Mouse (Mus musculus): ENCODE data around the gene Bmp2k. TPM values are rescaled to one million over a fixed set of nuclear protein-coding genes. Genes with fewer than 3 reads are reported as not detected.

Bmp2k gene
- polyA plus RNA-seq, 1 experiment, result 6.6 TPM

DNA sequence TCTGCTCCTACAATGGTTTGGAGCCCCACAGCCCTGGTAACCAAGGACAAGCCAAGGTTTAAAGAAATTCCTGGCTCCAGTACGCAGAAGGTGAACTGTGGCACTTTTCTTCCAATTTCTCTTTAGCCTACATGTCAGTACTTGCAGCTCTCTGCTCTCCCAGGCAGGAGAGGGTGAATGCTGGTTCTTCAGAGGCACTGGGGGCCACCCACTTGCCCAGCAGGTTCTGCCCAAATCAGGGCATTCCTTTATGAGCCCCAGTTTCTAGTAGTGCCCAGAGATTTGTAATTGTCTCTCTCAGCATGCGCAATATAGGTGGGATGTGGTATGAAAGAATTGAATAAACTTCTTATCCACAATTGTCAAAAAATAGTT, 32.5 kb upstream of the Bmp2k start:
- Histone ChIP-seq H3K4me1 (ENCODE audit: control insufficient read depth, insufficient read depth, low read length) (no peaks in the 10 kb centered on the region), H3K36me3 (ENCODE audit: control insufficient read depth, insufficient read depth, low read length) (no peaks in the 10 kb centered on the region), H3K27me3 (ENCODE audit: control insufficient read depth, insufficient read depth, low read length) (no peaks in the 10 kb centered on the region), H3K4me3 (ENCODE audit: control insufficient read depth, low read depth, low read length) (no peak overlapping the region), H3K27ac (ENCODE audit: control insufficient read depth, insufficient read depth, low read depth, low read length) (no peak overlapping the region)
- TF ChIP-seq POLR2A (IDR thresholded peaks at IDR 0.05; ENCODE audit: control insufficient read depth, low read depth, low read length) (no peak), CTCF (IDR thresholded peaks at IDR 0.05; ENCODE audit: control insufficient read depth, insufficient read depth, insufficient replicate concordance, low read depth, low read length) (no peak)

DNA sequence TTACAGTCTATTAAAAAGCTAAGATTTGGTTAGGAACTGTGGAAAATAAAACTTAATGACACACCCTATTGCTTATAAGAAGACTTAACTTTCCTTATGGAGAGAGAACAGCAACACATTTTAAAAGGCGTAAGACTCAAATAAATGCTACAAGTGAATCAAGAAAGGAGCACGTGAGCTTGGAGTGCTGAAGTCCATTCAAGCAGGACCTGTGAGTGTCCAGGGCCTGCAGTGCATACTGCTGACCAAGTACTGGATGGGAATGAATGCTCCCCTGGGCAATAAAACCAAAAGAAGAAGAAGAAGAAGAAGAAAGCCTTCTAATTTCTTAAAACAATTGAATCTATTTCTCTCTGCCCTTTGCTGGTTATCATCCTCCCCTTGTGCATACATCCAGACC, 32.0 kb upstream of the Bmp2k start:
- Histone ChIP-seq H3K27me3 (ENCODE audit: control insufficient read depth, insufficient read depth, low read length) (no peaks in the 10 kb centered on the region), H3K4me1 (ENCODE audit: control insufficient read depth, insufficient read depth, low read length) (no peaks in the 10 kb centered on the region), H3K27ac (ENCODE audit: control insufficient read depth, insufficient read depth, low read depth, low read length) (no peak overlapping the region), H3K36me3 (ENCODE audit: control insufficient read depth, insufficient read depth, low read length) (no peaks in the 10 kb centered on the region), H3K4me3 (ENCODE audit: control insufficient read depth, low read depth, low read length) (no peak overlapping the region)
- TF ChIP-seq CTCF (IDR thresholded peaks at IDR 0.05; ENCODE audit: control insufficient read depth, insufficient read depth, insufficient replicate concordance, low read depth, low read length), result no peak
- no peak for TF ChIP-seq POLR2A (IDR thresholded peaks at IDR 0.05; ENCODE audit: control insufficient read depth, low read depth, low read length)

DNA sequence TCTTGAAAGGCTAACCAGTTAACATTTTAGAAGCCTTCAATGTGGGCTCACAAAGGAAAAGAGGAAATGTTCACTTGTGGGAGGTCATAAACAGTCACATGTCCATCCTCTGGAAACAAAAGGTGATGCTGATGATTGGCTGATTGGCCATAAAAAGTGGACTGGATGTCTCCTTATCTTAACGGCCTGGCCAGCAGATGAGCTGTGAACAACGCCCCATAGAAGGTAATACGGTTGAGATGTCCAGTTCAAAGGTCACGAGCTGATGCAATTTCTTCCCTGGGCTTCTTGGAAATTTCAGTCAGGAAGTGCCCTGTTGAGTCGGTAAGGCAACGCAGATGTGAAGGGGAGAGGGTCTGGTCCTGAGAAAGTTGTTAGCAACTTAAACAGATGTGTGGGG, 28.9 kb upstream of the Bmp2k start:
- no peaks in the 10 kb centered on the region for H3K36me3 ChIP-seq (ENCODE audit: control insufficient read depth, insufficient read depth, low read length)
- H3K27me3 ChIP-seq (ENCODE audit: control insufficient read depth, insufficient read depth, low read length), result no peaks in the 10 kb centered on the region
- H3K27ac ChIP-seq (ENCODE audit: control insufficient read depth, insufficient read depth, low read depth, low read length), result no peak overlapping the region
- no peak overlapping the region for H3K4me3 ChIP-seq (ENCODE audit: control insufficient read depth, low read depth, low read length)
- H3K4me1 ChIP-seq (ENCODE audit: control insufficient read depth, insufficient read depth, low read length), result no peaks in the 10 kb centered on the region
- TF ChIP-seq CTCF (IDR thresholded peaks at IDR 0.05; ENCODE audit: control insufficient read depth, insufficient read depth, insufficient replicate concordance, low read depth, low read length), result no peak
- no peak for TF ChIP-seq POLR2A (IDR thresholded peaks at IDR 0.05; ENCODE audit: control insufficient read depth, low read depth, low read length)

DNA sequence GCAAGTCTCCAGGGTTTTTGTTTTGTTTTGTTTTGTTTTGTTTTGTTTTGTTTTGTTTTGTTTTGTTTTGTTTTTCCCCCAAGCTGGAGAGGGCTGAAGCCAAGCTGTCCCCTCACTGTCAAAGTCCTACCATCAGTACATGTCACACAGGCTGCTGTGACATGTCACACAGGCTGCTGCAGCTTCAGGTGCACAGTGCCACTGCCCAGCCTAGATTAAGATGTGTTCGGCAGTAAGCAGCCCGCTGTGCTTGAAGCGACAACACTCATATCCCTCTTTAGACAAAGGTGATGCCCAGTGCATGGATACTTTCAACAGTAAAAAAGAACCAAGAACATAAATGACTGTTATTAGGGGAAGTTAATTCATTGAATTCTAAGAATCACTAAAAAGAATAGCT, 28.5 kb upstream of the Bmp2k start:
- H3K4me1 ChIP-seq (ENCODE audit: control insufficient read depth, insufficient read depth, low read length), result no peaks in the 10 kb centered on the region
- no peaks in the 10 kb centered on the region for H3K36me3 ChIP-seq (ENCODE audit: control insufficient read depth, insufficient read depth, low read length)
- H3K27ac ChIP-seq (ENCODE audit: control insufficient read depth, insufficient read depth, low read depth, low read length), result no peak overlapping the region
- H3K27me3 ChIP-seq (ENCODE audit: control insufficient read depth, insufficient read depth, low read length), result no peaks in the 10 kb centered on the region
- TF ChIP-seq CTCF (IDR thresholded peaks at IDR 0.05; ENCODE audit: control insufficient read depth, insufficient read depth, insufficient replicate concordance, low read depth, low read length) (no peak), POLR2A (IDR thresholded peaks at IDR 0.05; ENCODE audit: control insufficient read depth, low read depth, low read length) (no peak)
- no peak overlapping the region for H3K4me3 ChIP-seq (ENCODE audit: control insufficient read depth, low read depth, low read length)

DNA sequence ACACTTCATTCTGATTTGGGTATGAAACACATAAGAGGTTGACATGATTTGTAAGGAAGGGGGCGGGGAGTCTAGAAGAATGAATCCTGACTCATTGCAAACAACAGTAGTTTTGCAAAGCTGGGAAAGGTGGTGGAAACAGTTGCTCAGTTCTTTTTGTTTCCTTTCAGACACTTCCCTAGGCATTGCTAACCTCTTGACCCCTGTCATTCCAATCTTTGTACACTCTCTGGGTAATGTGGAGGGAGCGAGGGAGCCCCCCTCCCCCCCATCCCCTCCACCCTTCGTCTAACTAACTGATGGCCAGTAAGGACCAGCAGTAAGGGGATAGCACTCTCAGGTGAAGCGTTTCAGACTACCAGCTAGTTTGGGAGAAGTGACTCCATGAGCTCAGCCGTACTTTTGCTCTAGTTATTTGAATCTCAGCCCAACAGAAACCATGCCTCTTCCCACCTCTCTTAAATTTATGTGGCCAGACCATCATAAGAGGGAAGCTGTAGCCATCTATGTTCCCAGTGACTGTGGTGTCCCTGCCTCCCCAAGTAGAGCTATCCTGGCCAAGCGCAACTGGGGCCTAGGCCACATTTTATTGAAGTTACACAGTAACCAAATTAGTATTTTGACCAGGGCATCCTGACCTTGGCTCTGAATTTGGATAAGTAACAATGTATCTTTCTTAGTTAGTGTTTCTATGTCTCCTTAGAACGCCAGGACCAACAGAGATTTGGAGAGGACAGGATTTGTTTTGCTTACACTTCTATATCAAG, 27.6 kb upstream of the Bmp2k start:
- Histone ChIP-seq H3K4me3 (ENCODE audit: control insufficient read depth, low read depth, low read length) (no peak overlapping the region), H3K27me3 (ENCODE audit: control insufficient read depth, insufficient read depth, low read length) (no peaks in the 10 kb centered on the region), H3K4me1 (ENCODE audit: control insufficient read depth, insufficient read depth, low read length) (no peaks in the 10 kb centered on the region), H3K36me3 (ENCODE audit: control insufficient read depth, insufficient read depth, low read length) (no peaks in the 10 kb centered on the region), H3K27ac (ENCODE audit: control insufficient read depth, insufficient read depth, low read depth, low read length) (no peak overlapping the region)
- TF ChIP-seq CTCF (IDR thresholded peaks at IDR 0.05; ENCODE audit: control insufficient read depth, insufficient read depth, insufficient replicate concordance, low read depth, low read length) (no peak), POLR2A (IDR thresholded peaks at IDR 0.05; ENCODE audit: control insufficient read depth, low read depth, low read length) (no peak)

DNA sequence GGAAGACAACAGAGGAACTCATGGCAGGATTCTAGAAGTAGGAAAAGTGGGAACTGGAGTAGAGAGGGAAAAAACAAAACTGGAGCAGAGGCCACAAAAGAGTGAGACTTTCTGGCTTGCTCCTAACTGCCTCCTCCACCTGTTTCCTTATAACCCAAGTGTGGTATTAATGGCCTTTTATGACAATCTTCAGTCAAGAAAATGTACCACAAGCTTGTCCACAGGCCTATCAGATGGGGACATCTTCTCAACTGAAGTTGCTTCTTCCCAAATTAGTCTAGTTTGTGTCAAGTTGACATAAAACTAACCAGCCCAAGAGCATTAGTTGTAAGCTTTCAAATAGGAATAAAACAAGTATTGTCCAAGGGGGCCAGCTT, 27.0 kb upstream of the Bmp2k start:
- TF ChIP-seq POLR2A (IDR thresholded peaks at IDR 0.05; ENCODE audit: control insufficient read depth, low read depth, low read length), result no peak
- no peak for TF ChIP-seq CTCF (IDR thresholded peaks at IDR 0.05; ENCODE audit: control insufficient read depth, insufficient read depth, insufficient replicate concordance, low read depth, low read length)
- H3K36me3 ChIP-seq (ENCODE audit: control insufficient read depth, insufficient read depth, low read length), result no peaks in the 10 kb centered on the region
- no peaks in the 10 kb centered on the region for H3K4me1 ChIP-seq (ENCODE audit: control insufficient read depth, insufficient read depth, low read length)
- no peak overlapping the region for H3K4me3 ChIP-seq (ENCODE audit: control insufficient read depth, low read depth, low read length)
- no peak overlapping the region for H3K27ac ChIP-seq (ENCODE audit: control insufficient read depth, insufficient read depth, low read depth, low read length)
- H3K27me3 ChIP-seq (ENCODE audit: control insufficient read depth, insufficient read depth, low read length), result no peaks in the 10 kb centered on the region

DNA sequence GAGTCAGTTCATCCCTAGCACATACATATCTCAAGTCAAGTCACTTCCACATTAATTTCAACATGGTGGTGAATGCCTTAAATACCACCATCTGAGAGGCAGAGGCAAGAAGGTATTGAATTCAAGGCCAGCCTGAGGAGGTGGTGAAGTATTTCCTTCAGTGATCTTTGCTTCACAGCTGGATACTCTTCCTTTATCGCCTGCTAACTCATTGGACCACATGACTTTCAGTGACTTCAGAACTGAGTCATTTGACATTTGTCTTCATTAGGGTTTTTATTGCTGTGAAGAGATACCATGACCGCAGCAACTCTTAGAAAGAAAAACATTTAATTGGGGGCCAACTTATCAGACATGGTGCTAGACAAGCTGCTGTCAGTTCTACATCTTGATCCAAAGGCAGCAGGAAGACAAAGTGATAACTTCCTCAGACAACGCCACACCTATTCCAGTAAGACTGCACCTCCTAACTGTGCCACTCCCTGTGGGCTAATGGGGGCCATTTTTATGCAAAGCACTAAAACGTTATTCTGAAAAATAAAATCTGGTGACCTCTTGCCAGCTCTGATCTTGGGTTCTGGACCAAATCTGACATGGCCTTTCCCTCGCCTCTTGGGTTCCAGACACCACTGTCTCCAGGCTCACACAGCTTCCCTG, 24.9 kb upstream of the Bmp2k start:
- Histone ChIP-seq H3K27ac (ENCODE audit: control insufficient read depth, insufficient read depth, low read depth, low read length) (no peak overlapping the region), H3K4me1 (ENCODE audit: control insufficient read depth, insufficient read depth, low read length) (no peaks in the 10 kb centered on the region), H3K27me3 (ENCODE audit: control insufficient read depth, insufficient read depth, low read length) (no peaks in the 10 kb centered on the region), H3K36me3 (ENCODE audit: control insufficient read depth, insufficient read depth, low read length) (no peaks in the 10 kb centered on the region), H3K4me3 (ENCODE audit: control insufficient read depth, low read depth, low read length) (no peak overlapping the region)
- TF ChIP-seq CTCF (IDR thresholded peaks at IDR 0.05; ENCODE audit: control insufficient read depth, insufficient read depth, insufficient replicate concordance, low read depth, low read length) (no peak), POLR2A (IDR thresholded peaks at IDR 0.05; ENCODE audit: control insufficient read depth, low read depth, low read length) (no peak)
